Mouse (Mus musculus) c-Kit-negative CD71-positive TER-119-positive erythroid progenitor cells, embryonic 14.5 days (primary cell): ENCODE results near the gene Entr1.
"Not testable (repeated sequence)": the region's sequence is repeated elsewhere in the genome, so short reads cannot be mapped to it uniquely, and the experiment has no call there.

ENCODE experiments used
- DNase-seq: peaks from one replicate; pipeline ENCODE4 v3.0.0-alpha.2; 2013; ENCODE audit warnings: low read depth, low spot score

Gene Entr1

GRCm38 (mm10) chr2:26388682-26389153, 398 bp downstream of the Entr1 start:
- DNase-seq = no peak

DNA sequence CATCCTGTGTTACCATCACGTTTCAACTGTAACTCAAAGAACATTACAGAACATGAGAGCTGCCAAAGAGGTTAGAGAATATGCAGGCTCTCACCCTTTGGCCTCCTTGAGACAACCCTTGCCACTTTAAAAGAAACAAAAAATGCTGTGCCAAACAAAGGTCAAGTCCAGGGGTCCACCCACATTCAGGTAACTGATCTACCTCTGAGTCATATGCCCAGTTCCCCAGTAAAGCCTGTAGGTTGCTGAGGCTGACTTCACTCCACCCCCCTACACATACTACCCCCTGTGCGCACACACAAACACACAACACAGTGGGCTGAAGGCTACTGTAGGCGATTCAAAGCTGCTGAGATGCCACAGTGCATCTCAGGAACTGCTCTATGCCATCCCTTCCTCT, 1.4 kb downstream of the Entr1 start:
- DNase-seq = no peak

- DNase-seq = not testable (repeated sequence)
These were observed 8.2 kb downstream of the Entr1 start for GRCm38 (mm10) chr2:26380871-26381270.

DNA sequence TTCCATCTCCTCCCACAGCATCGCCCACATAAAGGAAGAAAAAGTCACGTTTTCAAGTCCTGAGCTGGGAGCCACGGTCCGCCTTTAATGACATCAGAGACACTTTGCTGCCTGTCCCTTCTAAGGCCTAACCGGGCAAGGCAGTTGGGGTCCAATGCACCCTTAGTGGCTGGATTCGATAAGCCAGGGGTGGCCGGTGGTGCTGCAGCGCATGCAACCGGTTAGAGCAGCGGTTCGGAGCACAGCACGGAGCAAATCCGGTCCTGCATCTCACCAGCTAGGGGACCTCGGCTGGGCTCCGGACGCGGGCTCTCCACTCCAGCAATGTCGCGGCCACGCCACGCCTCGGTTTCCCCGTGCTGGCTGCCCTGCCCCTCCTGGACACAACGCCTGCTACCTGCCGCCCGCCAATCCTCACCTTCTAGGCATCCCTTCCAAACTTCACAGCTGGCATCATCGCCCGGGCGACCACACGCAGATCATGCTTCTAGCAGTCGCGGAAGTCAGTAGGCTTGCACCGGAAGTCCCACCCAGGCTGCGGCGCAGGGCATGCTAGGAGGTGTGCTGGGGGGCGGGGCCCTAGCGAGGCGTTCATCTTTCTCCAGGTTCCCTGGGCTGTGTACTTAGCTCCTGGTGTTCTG, 8.9 kb downstream of the Entr1 start, which contains the start of gene Snapc4:
TSS of gene Snapc4 (minus strand) at position 523 of the 641 bp plus-strand sequence.
- peak; percentile 54 for DNase-seq

- DNase-seq = no peak
These were observed 16.7 kb downstream of the Entr1 start for GRCm38 (mm10) chr2:26372396-26372795.

DNA sequence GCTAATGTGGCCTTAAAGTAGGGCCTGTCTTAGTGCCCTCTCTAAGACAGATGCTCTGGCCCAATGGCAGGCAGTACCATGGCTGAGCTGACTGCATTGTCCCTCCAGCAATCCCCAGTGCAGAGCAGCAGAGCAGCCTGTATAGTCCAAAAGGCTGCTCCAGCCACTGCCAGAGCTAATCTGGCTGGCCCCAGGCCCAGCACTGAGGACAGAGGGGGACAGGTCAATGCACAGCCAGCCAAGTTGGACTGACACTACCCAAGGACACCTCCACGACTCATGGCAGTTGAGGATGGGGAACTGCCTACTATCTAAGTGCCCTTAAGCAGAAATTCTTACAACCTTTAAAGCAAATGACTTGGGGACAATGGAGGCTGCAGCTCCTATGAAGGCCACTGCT, 20.5 kb downstream of the Entr1 start:
- no peak for DNase-seq

GRCm38 (mm10) chr2:26367911-26368310, 21.2 kb downstream of the Entr1 start:
- no peak for DNase-seq

DNA sequence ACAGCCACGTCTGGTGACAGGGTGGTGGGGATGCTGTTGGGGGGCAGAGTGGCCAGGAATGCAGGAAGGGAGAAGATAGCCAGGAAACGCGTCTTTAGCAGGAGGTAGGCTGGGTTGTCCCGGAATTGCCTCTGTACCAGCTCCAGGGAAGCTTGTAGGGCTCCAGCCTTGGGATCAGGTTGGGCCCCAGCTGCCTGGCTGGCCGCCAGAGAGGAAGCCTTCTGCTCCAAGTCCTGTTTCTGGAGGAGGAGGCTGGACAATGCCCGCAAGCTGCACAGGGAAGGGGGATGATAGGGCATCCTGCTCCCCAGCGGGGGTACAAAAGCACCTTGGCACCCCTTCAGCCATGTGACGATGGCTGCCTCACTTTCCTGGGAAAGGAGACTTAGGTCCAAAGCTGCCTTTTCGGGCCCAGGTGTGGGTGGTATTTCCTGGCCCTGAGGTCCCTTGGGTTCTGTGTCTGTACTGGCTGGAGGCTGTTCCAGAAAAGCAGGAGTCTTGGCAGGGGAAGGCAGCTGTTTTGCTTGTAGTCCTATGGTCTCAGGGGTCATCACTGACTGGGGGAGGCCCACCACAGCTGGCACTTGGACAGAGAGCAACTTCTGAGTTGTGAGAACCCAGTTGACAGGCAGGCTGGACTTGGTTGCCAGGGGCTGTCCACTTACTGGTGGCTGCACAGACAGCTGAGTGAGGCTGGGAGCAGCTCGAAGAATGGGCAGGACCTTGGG, 24.2 kb downstream of the Entr1 start:
- no peak for DNase-seq

DNA sequence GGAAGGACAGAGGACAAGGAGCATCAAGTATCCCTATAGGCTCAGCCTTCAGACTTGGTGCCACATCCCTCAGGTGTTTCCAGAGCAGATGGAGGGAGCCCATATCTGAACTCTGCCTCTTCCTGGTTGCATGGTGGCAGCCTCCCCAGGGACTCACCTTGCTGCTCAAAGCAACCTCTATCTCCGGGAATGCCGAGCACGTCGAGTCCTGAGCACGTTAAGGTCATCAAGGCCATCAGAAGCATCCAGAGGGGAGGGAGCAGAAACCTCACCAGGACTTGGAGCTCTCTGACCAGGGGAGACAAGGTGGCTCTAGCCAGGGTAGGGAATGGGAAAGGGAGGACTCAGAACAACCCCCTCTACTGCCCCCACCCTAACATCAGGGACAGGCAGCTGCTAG, 25.6 kb downstream of the Entr1 start:
- no peak for DNase-seq

- no peak for DNase-seq
These were observed 26.1 kb downstream of the Entr1 start for GRCm38 (mm10) chr2:26362991-26363390.

GRCm38 (mm10) chr2:26360772-26361171, 28.3 kb downstream of the Entr1 start, which contains the start of gene Card9:
Gene Card9 (minus strand): TSS chr2:26360918.
- no peak for DNase-seq

GRCm38 (mm10) chr2:26359983-26360382, 29.1 kb downstream of the Entr1 start:
- no peak for DNase-seq

DNA sequence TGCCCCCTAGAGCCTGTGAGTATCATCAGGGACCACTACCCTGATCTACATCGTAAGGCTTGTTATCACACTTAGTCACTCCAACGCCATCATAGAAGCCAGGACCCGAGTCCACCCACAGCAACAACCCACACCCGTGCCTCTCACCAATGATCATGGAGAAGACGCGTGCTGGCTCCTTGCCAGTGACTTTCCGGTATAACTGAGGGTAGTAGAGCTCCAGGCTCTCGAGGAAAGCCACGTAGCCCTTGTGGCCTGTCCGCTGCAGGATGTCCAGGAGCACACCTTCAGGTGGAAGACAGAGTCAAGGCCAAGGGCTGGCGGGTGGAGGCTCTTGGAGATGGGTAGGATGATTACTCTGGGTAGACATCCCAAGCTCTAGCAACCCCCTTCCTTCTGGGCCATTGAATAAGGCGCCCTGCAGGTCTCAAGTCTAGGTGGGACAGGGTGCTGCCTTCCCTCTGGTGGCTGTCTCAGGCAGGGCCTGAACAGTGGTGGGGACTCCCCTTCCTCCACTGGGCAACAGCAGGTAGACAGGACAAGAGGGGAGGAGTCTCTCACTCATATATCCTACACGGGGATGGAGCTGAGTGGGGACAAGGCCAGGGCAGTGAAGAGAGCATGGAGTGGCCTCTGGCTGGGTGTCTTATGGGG, 30.3 kb downstream of the Entr1 start:
- DNase-seq = no peak

DNA sequence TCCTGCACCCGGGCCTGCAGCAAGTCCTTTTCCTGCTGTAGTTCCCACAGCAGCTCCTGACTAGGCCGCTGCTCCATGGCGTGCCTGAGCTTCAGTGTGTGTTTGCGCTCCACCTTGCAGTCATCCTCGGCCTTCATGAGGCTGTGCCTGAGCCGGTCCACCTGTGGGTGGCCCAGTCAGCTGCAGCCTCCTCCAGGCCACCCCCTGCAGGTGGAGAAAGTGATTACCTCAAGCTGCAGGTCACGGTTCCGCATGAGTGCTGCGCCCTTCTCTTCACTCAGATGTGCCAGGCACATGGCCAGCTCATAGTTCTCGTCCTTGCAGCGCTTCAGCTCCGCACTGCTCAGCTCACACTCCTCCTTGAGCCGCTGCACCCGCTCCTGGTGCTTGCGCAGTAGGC, 31.6 kb downstream of the Entr1 start:
- no peak for DNase-seq

DNA sequence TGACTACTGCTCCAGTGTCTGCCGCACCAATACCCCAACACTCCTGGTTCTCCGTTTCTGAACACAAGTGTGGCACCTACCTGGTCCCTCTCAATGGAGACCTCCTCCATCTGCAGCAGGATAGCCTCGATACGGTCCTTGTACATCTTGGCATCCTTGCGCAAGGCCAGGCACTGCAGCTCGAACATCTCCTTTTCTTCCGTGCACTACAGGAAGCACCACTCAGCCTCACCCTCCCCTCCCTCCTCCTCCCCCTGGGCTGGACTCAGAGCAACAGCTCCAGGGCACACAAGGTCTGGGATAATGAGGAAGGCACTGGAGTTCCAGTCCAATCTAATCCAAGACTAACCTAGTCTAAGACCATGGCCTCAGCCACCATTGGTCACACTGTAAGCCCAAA, 32.4 kb downstream of the Entr1 start:
- DNase-seq = no peak

DNA sequence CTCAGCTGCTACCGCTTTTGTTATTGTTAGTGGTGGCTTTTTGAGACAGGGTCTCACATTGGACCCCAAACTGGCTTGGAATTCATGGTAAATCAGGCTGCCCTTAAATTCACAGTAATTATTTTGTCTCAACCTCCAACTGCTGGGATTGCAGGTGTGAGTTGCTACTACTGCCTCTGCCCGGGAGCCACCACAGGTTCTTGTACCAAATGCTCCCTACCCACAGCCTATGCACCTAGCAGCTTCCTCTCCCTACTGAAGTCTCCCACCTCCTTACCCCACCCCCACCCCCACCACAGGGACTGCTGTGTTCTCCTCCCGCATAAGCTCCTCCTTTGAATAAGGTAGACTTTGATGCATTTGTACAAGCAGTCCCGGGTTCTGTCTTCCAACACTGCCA, 32.9 kb downstream of the Entr1 start:
- no peak for DNase-seq

DNA sequence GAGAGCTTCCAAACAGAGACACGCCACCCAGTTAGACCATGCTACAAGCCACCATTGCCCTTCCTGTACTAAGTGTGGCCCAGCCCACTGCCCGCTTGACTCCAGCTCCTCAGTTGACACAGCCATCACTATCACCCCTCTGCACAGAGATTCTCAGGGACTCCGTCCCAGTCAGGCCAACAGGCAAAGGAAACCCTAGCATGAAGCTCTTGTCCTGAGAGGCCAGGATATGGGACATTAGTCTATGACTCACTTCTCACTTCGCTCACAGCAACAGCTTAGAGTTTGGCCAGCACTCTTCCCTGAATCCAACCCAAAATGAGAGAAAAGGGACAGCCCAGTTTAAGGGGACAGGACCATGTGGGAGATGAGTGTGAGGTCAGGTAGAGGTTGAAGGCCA, 34.7 kb downstream of the Entr1 start:
- DNase-seq = no peak

GRCm38 (mm10) chr2:26353066-26353980, 35.8 kb downstream of the Entr1 start:
- DNase-seq = no peak

DNA sequence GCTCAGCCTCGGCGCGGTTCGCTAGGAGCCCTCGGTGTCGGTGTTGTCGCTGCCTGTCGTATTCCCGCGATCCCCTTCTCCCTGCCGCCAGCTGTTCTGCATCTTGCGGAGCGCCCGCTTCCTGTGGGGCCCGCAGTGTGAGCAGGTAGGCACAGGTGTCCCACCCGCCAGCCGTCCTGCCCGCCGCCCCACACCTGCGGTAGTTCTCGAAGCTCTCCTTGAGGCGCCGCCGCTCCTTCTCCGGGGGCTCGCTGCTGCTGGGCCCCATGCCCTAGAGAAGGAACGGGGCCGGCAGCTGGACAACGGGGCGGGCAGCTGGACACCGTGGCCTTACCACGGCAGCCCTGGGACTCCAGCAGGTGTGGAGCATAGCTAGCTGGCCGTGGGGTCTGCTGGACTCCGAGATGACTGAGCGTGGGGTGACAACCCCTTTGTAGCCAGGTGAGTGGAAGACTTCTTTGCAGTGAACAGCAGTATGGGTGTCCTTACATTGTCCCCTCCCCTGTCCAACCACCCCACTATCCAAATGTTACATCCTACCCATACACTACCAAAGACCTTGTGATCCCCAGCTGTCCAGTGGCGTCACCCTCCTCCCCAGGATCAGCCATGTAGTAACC, 36.7 kb downstream of the Entr1 start:
- peak; percentile 20 for DNase-seq

GRCm38 (mm10) chr2:26351358-26352290, 37.5 kb downstream of the Entr1 start, which contains the start of gene Dnlz:
Gene Dnlz (minus strand): TSS chr2:26352110.
- DNase-seq = peak; percentile 72
